Mouse (Mus musculus) cerebellum, adult 2 months (tissue): ENCODE measurements at regions not wholly inside any gene's neighbourhood (a gene's known extent, or its start where the extent isn't known, plus 50 kb on each side); places are given as distances from the start of the nearest gene placed in this dataset.

Experiments
- DNase-seq, 2 experiments: peaks; one replicate each; pipeline ENCODE4 v3.0.0; 2021
- H3K27ac ChIP-seq: fragments of 200-500 bp; 2 replicates; pipeline ENCODE4 v1.5.1; 2012; ENCODE audit warnings: low read length, control low read depth, inconsistent platforms; ENCODE audit not compliant: insufficient read depth
- H3K27me3 ChIP-seq: fragments of 200-500 bp; 2 replicates; pipeline ENCODE4 v1.6.1; 2012; ENCODE audit warnings: inconsistent platforms, mild to moderate bottlenecking, low read length, moderate library complexity; ENCODE audit not compliant: control insufficient read depth, insufficient read depth
- H3K4me1 ChIP-seq: fragments of 200-500 bp; 2 replicates; pipeline ENCODE4 v1.6.1; 2011; ENCODE audit warnings: low read length; ENCODE audit not compliant: control insufficient read depth, insufficient read depth
- H3K4me3 ChIP-seq: fragments of 200-500 bp; replicated peaks from 2 replicates; pipeline ENCODE3; 2011; ENCODE audit warnings: mild to moderate bottlenecking, low read depth, low read length, control low read depth; ENCODE audit not compliant: insufficient read depth
- CTCF ChIP-seq: fragments of 200-500 bp; IDR thresholded peaks from 2 replicates; pipeline ENCODE4 v1.5.1; 2011; ENCODE audit warnings: low read depth, mild to moderate bottlenecking, control low read depth, low read length, moderate library complexity, borderline replicate concordance; ENCODE audit not compliant: insufficient read depth
- POLR2A ChIP-seq: fragments of 200-500 bp; IDR thresholded peaks from 2 replicates; pipeline ENCODE4 v1.6.1; 2011; ENCODE audit warnings: low read length, control low read depth, borderline replicate concordance; ENCODE audit not compliant: insufficient read depth
- WGBS: fragments of 180-500 bp; shearing (Covaris S2); methylation state at CpG from one replicate; pipeline ENCODE4 v1.1.7; 2018; 5-methylcytosine and 5-hydroxymethylcytosine counted together

GRCm38 (mm10) chr5:40701651-40702050 lies 946.4 kb upstream of the Hs3st1 start:
- WGBS, result 83% methylated on average over 5 of the region's 5 CpGs
- no peak for TF ChIP-seq CTCF
- no peak for TF ChIP-seq POLR2A
- no peak for DNase-seq
- Histone ChIP-seq H3K27ac (no peak overlapping the region), H3K27me3 (no peaks in the 10 kb centered on the region), H3K4me1 (no peaks in the 10 kb centered on the region), H3K4me3 (no peak overlapping the region)

- TF ChIP-seq POLR2A (no peak), CTCF (no peak)
- H3K27me3 ChIP-seq, result no peaks in the 10 kb centered on the region
- no peak overlapping the region for H3K27ac ChIP-seq
- H3K4me3 ChIP-seq, result no peak overlapping the region
- WGBS, result 82% methylated on average over 3 of the region's 3 CpGs
- no peak for DNase-seq
- no peaks in the 10 kb centered on the region for H3K4me1 ChIP-seq
Observed at GRCm38 (mm10) chr5:40697517-40698298, 942.4 kb upstream of the Hs3st1 start.
